Mouse (Mus musculus) urinary bladder, adult 18-20 months (tissue): ENCODE measurements around the gene Slc5a6.

ENCODE experiments used
- DNase-seq, 2 experiments: peaks; one replicate each; pipeline ENCODE4 v3.0.0; 2022; ENCODE audit warnings: low spot score in 2 of 2, mixed read lengths in 2 of 2

Slc5a6 gene

DNA sequence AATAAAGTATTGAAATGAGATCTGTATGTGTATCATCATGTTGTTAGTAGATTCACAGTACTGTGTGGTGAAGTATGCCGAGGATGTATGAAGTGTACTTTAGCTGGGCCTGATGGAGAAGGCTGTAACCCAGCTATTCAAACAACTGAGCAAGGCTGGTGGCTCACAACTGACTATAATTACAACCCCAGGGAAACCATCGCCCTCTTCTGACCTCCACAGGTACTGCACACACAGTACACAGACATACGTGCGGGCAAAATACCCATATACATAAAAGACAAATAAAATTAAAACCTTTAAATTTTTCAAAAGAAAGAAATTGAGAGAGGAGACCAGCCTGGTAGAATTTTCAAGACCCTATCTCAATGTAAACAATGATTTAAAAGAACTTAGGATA lies 47.2 kb downstream of the Slc5a6 start:
- no peak for DNase-seq

DNA sequence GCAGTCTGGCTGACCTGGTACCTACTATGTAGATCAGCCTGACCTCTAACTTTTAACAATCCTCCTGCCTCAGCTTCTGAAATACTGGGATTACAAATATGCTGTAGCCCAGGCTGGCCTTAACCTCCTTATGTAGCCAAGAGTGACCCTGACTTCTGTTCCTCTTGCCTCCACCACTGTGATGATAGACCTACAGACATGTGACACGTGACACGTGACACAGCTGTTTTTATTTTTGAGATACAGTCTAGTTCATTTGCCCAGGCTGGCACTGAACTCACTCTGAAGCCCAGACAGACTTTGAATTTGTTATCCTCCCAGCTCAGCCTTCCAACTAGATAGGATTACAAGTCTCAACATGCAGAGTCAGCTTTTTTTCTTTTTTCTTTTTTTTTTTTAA lies 47.7 kb downstream of the Slc5a6 start:
- DNase-seq = no peak

DNA sequence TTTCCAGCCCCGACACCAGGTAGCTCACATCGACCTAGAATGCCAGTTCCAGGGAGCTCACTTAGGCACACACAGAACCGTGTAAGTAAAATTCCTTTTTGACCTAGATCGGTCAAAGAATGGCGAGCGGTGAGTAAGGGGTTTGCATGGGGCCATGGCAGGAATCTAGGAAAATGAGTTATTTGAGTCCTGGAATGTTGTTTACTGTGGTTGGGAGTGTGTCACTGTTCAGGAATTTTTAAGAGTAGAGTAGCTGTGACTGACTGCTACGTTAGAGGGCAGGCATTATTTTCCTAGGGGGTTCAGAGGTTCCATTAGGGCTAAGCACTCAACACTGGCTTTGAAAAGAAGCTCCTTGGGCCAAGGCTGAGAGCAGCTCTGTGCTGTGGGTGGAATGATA lies 48.6 kb downstream of the Slc5a6 start:
- DNase-seq = no peak

- DNase-seq = no peak
These were observed 49.4 kb downstream of the Slc5a6 start for GRCm38 (mm10) chr5:30999324-30999723.

GRCm38 (mm10) chr5:30998306-30998705 lies 50.4 kb downstream of the Slc5a6 start:
- DNase-seq = no peak

- no peak for DNase-seq
These were observed 53.7 kb downstream of the Slc5a6 start for GRCm38 (mm10) chr5:30994910-30995635.

- no peak for DNase-seq
These were observed 54.6 kb downstream of the Slc5a6 start for GRCm38 (mm10) chr5:30994074-30994473.

DNA sequence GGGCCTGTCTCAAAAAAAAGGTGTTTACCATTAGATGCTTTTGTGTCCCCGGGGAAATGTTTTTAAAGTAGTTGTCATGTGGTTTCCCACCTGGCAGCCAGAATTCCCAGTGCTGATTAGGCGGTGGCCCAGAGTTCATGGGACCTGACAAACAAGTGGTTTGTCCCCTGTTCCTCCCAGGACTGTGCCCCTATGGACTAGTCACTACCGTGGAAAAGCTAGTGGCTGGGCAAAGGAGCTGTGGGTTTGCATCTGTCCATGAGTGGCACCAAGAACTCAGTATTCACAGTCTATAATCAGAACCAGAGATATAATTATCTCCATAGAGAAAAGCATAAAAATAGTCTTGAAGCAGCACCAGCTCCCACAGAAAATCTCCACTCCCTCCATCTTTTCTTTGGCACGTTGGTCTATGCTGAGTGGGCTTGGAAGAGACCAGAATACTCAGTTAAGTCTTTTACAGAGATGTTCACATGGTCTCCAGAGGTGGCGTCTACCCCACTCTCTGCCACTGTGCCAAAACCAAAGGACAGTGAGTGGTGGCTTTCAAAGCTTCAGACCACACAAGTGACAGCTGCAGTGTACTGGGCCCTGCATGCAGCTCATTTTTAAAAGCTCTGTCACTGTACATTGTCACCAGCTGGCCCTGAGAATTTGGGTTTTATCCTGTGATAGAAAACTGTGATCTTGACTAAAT lies 55.6 kb downstream of the Slc5a6 start:
- no peak for DNase-seq
